Mouse (Mus musculus) layer of hippocampus, postnatal 14 days (tissue): ENCODE measurements at regions not wholly inside any gene's neighbourhood (a gene's known extent, or its start where the extent isn't known, plus 50 kb on each side); places are given as distances from the start of the nearest gene placed in this dataset.
"Not testable (repeated sequence)": the region's sequence is repeated elsewhere in the genome, so short reads cannot be mapped to it uniquely, and the experiment has no call there.

Experiments used
- DNase-seq, 2 experiments: peaks; one replicate each; pipeline ENCODE4 v3.0.0; 2021 to 2022; ENCODE audit warnings: low spot score in 2 of 2, mixed read lengths in 1 of 2

DNA sequence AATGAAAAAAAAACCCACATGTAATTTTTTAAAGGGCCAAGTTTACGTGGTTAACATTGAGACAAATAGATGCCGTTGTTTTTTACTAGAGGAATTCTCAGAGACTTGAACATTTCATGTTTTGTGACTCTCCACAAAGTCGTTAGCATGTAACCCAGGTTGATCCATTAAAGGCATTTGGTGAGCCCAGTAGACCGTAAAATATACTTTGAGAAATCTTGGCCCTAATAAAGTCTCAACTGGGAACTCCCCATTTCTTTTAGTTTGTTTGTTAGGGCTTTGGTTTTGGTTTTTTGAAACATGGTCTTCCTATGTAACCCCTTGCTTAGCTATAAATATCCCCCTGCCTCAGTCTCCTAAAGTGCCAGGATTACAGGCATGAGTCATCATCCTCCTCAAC lies 85.9 kb upstream of the Tbl1xr1 start:
- no peak for DNase-seq

- no peak for DNase-seq
These were observed 84.7 kb upstream of the Tbl1xr1 start for GRCm38 (mm10) chr3:21991681-21992152.

DNA sequence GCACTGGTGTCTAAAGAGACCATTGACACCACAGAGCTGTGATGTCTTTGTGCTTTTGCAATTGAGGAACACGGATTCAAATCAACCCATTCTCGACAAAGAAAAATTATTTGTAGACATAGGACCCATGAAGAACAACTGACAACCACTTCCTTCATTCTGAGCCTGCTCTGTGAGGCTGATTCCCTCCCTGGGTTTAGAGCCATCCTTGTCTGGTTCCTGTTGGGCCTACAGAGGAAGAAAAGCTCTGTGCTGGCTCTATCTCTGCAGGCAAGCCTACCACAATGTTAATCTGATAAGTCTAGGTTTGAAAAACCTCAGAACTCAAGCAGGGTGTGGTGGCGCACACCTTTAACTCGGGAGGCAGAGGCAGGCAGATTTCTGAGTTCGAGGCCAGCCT lies 84.2 kb upstream of the Tbl1xr1 start:
- DNase-seq, result no peak

DNA sequence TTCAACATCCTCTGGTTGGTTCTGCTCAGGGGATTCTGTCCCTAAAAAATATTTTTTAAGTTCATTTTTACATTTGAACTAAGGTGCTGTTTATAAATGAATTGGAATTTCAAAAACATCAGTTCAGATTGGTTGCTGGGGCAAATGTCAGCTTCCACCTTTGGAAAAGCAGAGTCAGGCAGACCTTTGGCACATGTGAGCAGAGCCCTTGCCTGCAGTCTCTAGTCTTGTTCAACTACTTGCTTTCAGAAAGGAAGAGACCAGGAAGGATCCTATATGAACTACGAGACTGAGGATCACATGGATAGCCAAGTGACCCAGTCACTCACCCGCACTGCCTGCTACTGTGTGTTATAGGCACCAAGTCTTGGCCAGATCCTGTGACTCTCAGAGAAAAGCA lies 82.5 kb upstream of the Tbl1xr1 start:
- DNase-seq, result no peak

- DNase-seq, result no peak
These were observed 80.7 kb upstream of the Tbl1xr1 start for GRCm38 (mm10) chr3:21995566-21996391.

DNA sequence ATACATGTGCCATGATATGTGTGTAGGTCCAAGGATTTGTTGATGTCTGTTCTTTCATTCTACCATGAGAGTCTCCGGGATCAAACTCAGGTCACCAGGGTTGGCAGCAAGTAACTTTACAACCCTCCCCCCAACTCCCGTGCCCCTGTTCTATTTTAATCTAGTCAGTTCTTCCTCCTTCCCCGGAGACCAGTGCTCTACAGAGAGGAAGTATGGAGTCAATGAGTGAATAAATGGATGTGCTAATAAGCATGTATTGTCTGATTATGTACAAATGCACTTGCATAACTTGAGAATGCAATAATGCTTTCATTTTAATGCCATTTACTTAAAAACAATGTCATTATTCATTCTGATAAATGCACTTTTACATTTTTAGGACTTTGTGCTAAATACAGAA lies 79.1 kb upstream of the Tbl1xr1 start:
- DNase-seq, result no peak

GRCm38 (mm10) chr3:22005456-22005855 lies 71.0 kb upstream of the Tbl1xr1 start:
- no peak for DNase-seq

GRCm38 (mm10) chr3:22006113-22006512 lies 70.3 kb upstream of the Tbl1xr1 start:
- DNase-seq, result no peak

DNA sequence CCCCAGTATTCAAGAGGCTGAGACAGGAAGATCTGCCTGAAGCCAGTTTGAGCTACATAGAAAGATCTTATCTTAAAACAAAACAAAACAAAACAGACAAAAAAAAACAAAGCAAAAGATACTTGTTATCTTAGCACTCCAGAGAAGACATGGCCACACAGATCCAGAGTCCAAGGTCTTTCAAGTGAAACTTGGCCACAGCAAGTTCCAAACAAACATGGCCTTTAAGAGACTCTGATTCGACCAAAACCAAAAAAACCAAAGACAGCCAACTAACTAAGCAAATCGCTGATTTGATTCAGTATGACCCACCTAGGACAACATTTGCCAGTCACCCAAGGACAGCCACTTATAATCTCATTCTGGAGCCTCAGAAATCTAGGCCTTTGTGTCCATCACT lies 69.8 kb upstream of the Tbl1xr1 start:
- DNase-seq, result no peak

DNA sequence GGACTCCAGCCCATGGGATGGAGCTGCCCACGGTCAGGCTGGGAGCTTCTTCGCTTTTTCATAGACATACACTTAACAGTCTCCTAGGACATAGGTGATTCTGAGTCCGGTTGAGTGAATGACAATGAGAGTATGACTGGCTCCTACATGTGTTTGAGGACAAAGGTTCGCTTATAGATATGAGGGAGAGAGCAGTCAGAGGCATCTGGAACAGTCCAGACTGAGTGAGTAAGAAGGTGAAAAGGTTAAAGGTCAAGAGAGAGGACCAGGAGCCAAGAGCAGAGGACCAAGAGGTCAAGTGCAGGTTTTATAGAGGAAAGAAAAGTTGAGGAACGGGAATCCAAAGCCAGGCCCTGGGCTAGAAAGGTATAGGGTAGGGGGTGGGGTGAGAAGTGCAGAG lies 68.7 kb upstream of the Tbl1xr1 start:
- no peak for DNase-seq

- no peak for DNase-seq
These were observed 68.0 kb upstream of the Tbl1xr1 start for GRCm38 (mm10) chr3:22008432-22008831.

GRCm38 (mm10) chr3:22009898-22010699 lies 66.4 kb upstream of the Tbl1xr1 start:
- DNase-seq, result no peak

DNA sequence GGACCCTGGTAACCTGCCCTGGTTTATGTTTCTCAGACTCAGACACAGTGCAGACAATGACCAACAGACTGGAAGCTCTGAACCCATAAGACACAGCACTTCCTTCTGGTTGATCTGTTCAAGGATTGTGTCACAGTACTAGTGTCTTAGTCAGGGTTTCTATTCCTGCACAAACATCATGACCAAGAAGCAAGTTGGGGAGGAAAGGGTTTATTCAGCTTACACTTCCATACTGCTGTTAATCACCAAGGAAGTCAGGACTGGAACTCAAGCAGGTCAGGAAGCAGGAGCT lies 65.8 kb upstream of the Tbl1xr1 start:
- not testable (repeated sequence) for DNase-seq

GRCm38 (mm10) chr3:22021360-22021935 lies 55.0 kb upstream of the Tbl1xr1 start:
- DNase-seq, result no peak

- DNase-seq, result no peak
These were observed 54.0 kb upstream of the Tbl1xr1 start for GRCm38 (mm10) chr3:22022418-22022817.

DNA sequence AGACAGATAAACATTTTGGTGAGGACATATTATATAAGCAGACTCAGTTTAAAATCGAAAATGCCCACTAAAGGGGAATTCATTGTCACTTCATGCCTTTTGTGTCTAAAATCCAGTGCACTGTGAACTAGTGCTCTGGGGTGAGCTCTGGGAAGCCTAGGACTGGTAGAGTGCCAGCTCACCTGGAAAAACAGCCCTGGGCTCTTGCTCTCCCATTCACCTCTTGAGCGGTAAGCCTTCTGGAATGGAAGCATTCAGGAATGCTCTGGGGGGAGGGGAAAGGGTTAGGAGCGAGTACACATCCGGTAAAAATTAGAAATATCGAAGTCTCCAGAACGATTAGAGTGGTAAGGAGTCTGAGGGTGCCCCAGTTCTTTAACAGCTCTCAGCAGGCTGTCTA lies 53.4 kb upstream of the Tbl1xr1 start:
- DNase-seq, result no peak

GRCm38 (mm10) chr3:22023551-22023950 lies 52.9 kb upstream of the Tbl1xr1 start:
- peak in 1 of 2 experiments; percentile 20 for DNase-seq

DNA sequence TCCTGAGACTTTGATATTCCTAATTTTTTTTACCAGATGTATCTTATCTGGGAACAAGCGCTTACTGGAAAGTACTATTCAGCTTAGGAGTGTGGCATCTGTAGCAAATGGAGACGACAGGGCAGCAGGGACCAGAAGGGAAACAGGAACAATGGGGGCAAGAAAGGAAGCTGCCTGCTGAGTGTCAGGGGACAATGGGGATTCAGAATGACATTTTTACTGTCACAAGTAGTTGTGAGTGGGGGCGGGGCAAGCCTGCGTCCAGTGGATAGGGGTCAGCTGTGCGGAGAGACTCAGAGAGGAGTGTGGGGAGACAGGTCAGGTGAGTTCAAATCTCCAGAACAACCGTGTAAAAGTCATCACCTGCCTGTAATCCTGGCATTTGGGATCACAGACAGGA lies 52.3 kb upstream of the Tbl1xr1 start:
- peak; percentile 5 to 7 for DNase-seq

- DNase-seq, result no peak
These were observed 51.3 kb upstream of the Tbl1xr1 start for GRCm38 (mm10) chr3:22025119-22025518.

- no peak for DNase-seq
These were observed 50.8 kb upstream of the Tbl1xr1 start for GRCm38 (mm10) chr3:22025615-22026014.
